Mouse (Mus musculus) A20 (cell line): ENCODE measurements around the gene Ndufs1.
A peak's percentile ranks its signal among the peaks of the same experiment; 100 is the strongest.
"Not testable (repeated sequence)": the region's sequence is repeated elsewhere in the genome, so short reads cannot be mapped to it uniquely, and the experiment has no call there.

Experiments
- DNase-seq: peaks from one replicate; pipeline ENCODE4 v3.0.0-alpha.2; 2011; ENCODE audit warnings: low read depth, low spot score

Gene Ndufs1

GRCm38 (mm10) chr1:63176604-63177421 lies at the start of gene Ndufs1, which contains the start of gene Eef1b2:
Gene Ndufs1 (minus strand): TSS chr1:63176833.
Gene Eef1b2 (plus strand): TSS chr1:63176825.
- peak; percentile 98 for DNase-seq

GRCm38 (mm10) chr1:63225890-63226289 lies 49.3 kb upstream of the Ndufs1 start:
- no peak for DNase-seq

- no peak for DNase-seq
Observed at GRCm38 (mm10) chr1:63225009-63225408, 48.4 kb upstream of the Ndufs1 start.

- no peak for DNase-seq
Observed at GRCm38 (mm10) chr1:63219277-63219676, 42.6 kb upstream of the Ndufs1 start.

DNA sequence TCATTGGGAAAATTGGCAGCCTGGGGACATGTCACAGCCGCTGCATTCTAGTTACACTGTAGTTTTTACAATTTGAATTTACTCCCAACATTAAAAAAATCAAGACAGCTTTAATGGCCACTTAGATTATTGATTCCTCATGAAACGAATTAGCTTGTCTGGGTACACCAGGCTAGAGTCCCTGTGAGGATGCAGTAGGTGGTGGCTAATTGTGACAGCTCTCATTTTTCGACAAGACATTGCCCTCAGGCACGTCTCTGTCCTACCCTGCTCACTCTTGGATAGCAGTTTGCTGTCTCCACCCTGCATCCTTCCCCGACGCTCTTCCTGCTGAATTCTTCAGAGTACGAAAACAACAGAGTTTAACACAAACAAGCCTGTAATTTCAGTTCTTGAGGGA lies 38.0 kb upstream of the Ndufs1 start:
- no peak for DNase-seq

GRCm38 (mm10) chr1:63214271-63214558 lies 37.6 kb upstream of the Ndufs1 start, which contains the start of gene Gpr1:
Gene Gpr1 (minus strand): TSS chr1:63214543.
- no peak for DNase-seq

DNA sequence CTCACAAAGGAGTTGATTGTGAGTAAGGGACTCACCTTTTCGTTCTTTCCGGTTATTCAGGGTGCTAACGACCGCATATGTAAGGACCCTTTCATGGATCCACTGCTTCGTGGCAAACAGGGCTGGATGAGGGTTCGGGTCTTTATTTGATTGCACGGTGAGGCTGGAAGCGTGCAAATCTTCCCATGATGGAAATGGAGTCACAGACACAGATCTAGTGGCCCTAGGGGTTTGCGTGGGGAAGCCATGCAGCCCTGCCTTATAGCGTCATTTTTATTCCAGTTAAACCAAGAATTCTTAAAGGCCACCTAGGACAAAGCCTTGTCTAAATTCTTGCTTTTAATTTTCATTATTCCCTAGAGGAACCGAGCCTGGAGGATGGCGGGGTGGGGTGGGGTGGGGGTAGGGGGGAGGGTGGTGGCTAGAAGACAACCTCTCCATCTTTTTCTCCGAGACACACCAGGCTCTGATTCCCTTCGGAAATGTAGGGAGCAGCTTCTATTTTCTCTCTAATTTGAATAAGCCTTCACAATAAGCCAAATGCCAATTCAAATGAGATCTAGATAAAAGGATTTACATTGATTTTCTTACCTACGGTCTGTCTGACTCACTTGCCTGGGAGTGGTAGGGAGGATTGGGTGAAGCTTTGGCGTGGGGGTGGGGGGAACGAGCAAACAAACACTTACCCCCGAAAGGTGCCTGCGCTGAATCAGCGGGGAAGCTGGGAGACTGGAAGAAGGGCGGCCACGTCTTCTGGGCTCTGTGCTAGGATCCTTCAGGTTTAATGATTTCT lies 37.0 kb upstream of the Ndufs1 start:
- no peak for DNase-seq

DNA sequence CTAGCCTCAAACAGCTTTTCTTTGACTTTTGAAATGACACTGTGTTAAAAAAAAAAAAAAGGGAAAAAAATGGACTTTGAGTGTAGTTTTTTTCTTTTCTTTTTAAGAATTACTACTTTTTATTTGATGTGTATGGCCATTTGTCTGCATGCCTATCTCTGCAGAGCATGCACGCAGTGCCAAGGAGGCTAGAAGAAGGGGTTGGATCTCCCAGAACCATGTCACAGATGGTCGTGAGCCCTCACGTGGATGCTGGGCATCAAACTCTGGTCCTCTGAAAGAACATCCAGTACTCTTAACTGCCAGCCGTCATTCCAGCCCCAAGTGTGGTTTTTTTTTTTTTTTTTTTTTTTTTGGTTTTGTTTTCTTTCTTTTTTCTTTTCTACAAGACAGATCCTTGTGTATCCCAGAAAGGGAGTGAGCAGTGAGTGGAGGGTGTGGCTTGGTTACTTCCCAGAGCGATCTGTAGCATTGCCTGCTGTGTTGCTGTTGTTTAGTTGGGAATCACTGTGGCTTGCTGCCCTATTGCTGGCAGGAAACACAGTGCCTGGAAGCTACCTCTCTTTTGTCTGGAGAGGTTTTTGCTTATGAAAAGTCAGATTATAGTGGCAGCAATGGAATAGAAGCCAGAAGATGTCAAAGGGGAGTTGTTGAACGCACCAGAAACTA lies 33.4 kb upstream of the Ndufs1 start:
- DNase-seq = no peak

- DNase-seq = no peak
Observed at GRCm38 (mm10) chr1:63207607-63208006, 31.0 kb upstream of the Ndufs1 start.

GRCm38 (mm10) chr1:63204660-63205394 lies 28.2 kb upstream of the Ndufs1 start:
- DNase-seq = no peak

DNA sequence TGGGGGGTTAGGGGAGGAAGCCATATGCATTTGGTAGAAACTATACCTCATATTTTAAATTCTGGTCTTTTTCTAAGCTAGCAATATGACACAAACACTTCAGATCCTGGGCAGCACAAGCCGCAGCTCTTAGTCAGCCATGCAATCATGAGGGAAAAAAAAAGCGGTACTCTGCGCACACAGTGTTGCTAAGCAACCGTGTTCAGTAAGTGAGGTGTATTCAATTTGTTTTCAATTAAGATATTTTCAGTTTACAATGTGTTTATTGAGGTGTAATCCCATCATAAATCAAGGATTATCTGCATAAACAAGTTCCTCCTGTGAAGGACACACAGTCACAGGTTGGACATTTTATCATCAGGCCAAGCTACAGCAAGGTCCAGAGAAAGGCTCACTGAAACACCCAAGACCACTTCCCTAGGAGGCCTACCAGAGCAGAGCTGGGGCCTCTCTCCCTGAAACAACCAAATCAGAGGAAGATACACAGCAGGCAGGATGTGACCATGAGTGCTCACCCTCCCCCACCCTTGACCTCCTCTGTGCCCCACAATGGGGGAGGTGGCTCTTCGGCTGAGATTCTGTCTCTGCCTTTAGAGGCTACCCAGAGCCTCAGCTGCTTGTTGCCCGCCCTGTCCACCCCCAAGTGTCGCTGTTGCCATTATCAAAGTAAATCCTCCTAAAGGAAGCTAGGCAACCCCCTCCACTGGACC lies 27.5 kb upstream of the Ndufs1 start:
- DNase-seq = no peak

DNA sequence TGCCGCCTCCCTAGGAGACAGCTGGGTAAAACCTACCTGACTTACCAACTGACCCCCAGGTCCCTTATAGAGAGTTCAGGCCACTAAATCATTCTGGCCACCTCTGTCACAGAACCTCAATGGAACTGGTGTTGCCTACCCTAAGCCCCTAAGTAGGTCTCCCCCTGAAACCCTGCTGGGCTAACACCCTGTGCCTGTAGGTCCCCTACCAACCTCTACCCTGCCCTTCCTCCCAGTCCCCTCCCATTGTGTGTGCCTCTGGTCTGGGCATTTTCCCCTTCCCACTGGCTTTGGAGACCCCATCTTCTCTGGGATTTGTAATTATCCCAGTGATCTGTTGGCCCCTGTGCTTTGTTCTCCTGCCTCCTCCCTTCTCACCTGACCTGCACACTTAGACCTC lies 26.8 kb upstream of the Ndufs1 start:
- DNase-seq = no peak

GRCm38 (mm10) chr1:63201672-63202071 lies 25.0 kb upstream of the Ndufs1 start:
- DNase-seq = no peak

DNA sequence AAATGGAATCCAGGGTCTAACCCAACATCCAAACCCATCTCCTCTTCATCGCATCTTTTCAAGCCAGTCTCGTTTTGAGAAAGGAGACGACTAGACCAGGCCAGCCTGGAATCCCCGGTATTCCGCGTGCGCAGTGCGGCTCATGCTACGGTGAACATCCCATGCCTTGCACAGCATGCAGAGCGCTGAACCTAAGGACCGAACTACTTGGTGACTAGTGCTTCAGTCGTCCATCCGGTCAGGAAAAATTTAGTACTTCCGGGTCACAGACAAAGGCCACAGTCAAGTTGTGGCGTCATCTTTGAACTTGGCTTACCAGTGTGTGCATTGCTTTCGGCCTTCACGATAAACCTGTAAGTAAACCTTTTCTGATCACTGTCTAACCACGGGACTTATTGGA lies 23.7 kb upstream of the Ndufs1 start:
- DNase-seq = no peak

GRCm38 (mm10) chr1:63199387-63199786 lies 22.8 kb upstream of the Ndufs1 start:
- DNase-seq = no peak

- DNase-seq = no peak
Observed at GRCm38 (mm10) chr1:63195848-63196512, 19.3 kb upstream of the Ndufs1 start.

DNA sequence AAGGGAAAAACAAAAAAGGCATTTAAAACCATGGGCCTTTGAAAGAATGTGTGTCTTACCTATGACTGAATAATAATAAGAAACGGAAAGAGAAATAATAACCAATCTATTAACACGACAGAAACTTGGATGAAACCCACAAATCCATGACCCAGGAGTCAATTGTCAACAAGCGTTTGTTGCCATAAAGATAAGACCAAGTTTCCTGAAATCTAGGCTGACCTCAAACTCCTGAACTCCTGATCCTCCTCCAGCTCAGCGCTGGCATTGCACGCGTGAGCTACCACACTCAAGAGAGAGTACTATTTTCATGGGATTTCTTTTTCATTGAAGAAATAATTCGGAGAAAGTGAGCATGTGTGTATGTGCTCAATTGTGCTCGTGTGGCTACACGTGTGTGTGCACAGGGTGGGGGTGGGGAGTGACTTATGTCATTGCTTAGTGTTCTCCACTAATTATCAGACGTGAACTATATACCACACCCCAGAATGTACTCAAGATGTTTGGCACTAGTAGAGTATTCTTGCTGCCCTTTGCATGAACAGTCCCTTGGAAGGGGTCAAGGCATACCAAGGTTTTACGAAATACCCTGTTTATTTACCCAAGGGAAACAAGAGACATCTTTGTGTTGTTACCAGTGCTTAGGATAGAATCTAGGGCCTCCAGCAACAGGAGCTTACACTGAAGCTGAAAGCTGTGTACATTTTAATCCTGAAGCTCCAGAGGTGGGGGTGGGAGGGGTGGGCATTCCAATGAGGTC lies 15.9 kb upstream of the Ndufs1 start:
- no peak for DNase-seq

- no peak for DNase-seq
Observed at GRCm38 (mm10) chr1:63190851-63191250, 14.2 kb upstream of the Ndufs1 start.

DNA sequence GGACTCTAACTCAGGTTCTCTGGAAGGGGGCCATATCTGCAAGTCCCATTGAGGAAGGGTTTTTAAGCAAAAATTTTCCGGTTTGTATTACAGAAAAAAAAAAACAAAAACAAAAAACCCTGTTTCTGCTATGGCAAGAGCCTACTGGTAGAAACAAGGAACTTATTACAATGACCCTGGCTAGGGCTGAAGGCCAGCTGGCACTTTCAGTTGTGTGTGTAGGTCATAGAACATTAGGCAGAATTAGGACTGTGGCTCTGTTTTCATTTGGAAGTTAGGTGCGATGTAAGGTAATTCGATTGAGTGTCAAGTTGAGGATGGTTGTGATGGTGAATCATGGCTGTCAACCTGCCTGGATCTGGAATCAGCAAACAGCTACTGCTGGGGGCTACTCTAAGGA lies 11.9 kb upstream of the Ndufs1 start:
- no peak for DNase-seq

DNA sequence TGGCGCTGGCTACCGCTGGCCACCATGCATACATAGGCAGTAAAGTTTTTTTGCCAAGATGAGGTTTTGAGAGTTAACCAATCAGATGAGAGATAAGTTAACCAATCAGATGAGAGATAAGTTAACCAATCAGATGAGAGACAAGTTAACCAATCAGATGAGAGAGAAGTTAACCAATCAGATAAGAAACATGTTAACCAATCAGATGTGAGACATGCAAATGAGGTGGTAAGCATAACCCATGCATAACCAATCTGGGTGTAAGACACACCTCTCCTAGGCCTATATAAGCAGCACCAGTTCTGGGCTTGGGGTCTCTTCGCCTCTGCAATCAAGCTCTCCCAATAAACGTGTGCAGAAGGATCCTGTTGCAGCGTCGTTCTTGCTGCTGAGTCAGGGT lies 8.8 kb upstream of the Ndufs1 start:
- not testable (repeated sequence) for DNase-seq
